Mouse (Mus musculus) thymus, postnatal 10 days (tissue): ENCODE measurements at regions not wholly inside any gene's neighbourhood (a gene's known extent, or its start where the extent isn't known, plus 50 kb on each side); places are given as distances from the start of the nearest gene placed in this dataset.
A peak's percentile ranks its signal among the peaks of the same experiment; 100 is the strongest.

Experiments
- DNase-seq, 2 experiments: peaks; one replicate each; pipeline ENCODE4 v3.0.0; 2021; ENCODE audit warnings: low spot score in 2 of 2

DNA sequence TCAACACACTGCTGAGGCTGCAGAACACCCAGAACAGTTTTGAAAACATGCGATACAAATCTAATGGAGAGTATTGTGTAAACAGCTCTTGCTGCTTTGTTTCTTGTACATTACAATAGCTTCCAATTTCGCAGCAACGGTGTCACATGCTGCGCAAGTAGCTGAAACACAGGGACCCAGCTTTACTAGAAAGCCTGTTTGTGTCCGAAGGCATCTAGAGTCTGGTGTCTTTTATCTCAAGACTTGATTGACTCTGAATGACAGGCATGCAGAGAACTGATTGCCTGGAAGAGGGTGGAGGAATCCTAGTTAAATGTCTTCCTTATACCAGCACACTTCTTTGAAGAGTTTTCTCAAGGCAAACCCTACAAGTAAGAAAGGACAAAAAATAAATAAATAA lies 66.1 kb upstream of the Fgf10 start:
- DNase-seq: no peak

DNA sequence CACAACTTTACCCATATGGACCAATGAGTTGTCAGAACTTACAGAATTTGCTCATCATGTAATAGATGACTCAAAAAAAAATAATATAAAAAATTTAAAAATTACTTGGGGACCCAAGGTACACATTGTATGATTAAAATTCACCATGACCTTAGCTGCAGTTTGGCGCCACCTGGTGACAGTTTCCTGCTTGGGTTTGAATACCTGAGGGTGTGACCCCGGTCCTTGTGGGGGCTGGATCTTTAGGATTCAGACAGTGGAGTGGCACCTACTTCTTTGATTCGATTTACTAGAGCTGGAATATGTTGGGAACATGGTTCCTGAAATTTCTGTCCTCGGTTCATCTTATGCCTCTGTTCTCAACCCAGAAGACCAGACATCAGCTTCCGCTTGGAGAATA lies 72.7 kb upstream of the Fgf10 start:
- peak in 1 of 2 experiments; percentile 12 for DNase-seq

GRCm38 (mm10) chr13:118596218-118596795 lies 73.3 kb upstream of the Fgf10 start:
- no peak for DNase-seq

GRCm38 (mm10) chr13:118592074-118592473 lies 77.5 kb upstream of the Fgf10 start:
- no peak for DNase-seq

DNA sequence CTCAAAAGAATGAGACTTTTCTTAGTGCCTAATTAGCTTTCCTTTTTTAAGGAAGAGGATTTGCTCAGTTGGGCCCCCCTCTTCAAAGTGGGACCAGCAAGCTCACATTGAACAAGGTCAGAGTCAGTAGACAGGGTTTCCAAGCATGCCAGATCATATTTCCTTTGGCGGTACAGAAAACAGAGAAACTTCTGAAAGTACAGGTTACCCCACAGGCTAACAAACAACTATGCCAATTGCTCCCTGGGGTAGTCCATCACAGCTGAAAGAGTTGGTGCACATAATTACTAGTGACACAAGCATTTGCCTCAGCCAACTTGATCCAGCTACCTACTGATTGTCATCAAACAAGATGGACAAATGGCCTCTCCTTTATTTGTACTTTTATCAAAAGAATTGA lies 97.0 kb upstream of the Fgf10 start:
- no peak for DNase-seq

- no peak for DNase-seq
Measured at GRCm38 (mm10) chr13:118565219-118565833, 104.3 kb upstream of the Fgf10 start.

DNA sequence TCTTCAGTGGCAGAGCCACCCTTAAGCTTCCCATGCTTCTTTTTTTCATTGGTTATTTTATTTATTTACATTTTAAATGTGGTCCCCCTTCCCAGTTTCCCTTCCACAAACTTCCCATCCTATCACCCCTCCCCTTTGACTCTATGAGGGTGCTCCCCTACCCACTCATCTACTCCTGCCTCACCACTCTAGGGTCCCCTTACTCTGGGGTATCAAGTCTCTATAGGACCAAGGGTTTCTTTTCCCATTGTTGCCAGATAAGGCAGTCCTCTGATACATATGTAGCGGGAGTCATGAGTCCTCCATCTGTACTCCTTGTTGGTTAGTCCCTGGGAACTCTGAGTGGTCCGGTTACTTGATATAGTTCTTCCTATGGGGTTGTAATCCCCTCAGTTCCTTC lies 110.6 kb upstream of the Fgf10 start:
- no peak for DNase-seq

DNA sequence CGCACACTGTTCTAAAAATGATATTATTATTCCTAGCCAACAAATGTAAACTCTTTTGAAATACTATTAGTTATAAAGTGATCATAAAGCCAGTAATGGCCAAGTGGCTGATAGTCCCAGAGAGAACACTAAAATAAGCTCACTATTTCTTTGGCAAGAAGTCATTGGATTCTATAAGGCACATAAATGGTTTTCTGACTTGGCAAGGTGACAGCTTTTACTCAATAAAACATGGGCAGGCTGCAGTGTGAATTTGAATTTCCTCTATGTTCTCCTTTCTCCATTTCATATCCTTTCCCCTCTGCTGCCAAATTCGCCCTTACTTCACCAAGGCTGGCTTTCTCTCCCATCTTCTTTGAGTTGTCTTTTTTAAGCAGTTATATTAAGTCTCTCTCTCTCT lies 117.6 kb upstream of the Fgf10 start:
- DNase-seq: no peak

- DNase-seq: no peak
Measured at GRCm38 (mm10) chr13:118538742-118539141, 130.8 kb upstream of the Fgf10 start.

DNA sequence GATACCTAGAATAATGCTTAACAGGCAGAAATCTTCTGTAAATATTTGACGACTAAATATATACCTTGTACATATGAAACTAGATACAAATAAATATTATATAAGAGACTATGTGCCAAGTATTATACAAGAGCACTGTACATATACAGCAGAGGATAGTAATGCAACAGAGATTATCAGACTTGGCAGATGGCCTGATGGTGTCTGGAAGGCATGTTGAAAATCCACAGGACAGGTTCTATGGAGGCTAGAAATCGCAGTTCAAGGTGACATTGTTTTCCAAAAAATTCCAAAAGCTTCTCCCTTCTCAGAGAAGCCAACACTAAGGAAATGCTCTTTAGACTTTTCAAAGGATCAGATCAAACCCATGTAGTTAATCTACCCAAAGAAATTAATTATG lies 126.9 kb upstream of the Mrps30 start:
- no peak for DNase-seq

DNA sequence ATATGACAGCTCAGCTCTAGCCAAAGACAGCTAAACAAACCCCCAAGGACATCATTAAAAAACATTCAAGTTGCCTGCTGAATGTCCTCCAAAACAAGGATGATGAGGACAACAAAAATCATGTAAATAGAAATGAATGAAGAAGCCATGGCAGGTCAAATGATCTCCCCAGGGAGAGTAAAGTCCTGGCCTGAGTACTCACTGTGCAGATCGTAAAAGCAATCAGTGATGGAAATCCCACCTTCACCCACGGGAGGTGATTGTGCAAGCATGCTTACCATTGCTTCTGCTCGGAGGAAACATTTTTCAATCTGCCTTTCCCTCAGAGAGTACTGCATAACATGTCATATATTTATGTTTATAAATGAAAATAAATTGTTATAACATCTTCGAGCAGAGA lies 119.1 kb upstream of the Mrps30 start:
- no peak for DNase-seq

GRCm38 (mm10) chr13:118490610-118491009 lies 103.6 kb upstream of the Mrps30 start:
- DNase-seq: no peak

- no peak for DNase-seq
Measured at GRCm38 (mm10) chr13:118483031-118483430, 96.0 kb upstream of the Mrps30 start.

DNA sequence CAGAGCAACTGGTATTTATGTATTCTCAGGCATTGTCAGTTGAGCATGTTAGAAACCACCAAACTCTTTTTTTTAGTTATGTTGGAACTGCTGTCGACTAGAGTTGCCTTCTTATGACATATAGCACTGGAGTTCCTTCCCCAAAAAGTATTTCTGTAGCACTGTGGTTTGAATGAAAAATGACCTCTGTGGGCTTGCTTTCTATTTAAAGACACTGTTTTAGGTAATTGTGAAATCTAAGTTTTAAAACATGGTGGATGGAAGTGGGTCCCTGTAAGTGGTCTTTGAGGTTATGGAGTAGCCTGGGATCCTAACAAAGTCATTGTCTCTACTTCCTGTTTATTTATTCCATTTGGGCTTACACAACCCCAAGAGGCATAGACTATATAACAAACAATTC lies 93.2 kb upstream of the Mrps30 start:
- no peak for DNase-seq

- DNase-seq: no peak
Measured at GRCm38 (mm10) chr13:118478487-118478886, 91.4 kb upstream of the Mrps30 start.

DNA sequence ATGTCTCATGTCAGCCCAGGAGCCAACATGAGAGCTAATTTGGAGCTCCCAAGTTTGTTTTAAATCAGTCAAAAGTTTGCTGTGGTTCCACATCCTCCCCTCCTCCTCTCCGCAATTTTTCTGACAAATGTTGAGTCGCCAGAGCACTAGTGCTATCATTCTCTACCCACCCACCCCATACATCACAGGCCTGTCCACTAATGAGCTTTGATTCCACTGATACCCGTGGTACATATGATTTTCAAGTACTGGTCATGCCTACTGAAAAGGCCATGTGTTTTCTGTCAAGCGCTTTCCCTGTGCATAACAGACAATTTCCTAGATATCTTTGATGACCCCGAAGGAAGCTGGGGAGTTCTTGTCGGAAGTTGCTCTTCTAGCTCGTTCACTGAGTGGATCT lies 85.5 kb upstream of the Mrps30 start:
- DNase-seq: no peak

GRCm38 (mm10) chr13:118459672-118460384 lies 72.8 kb upstream of the Mrps30 start:
- DNase-seq: no peak

- DNase-seq: no peak
Measured at GRCm38 (mm10) chr13:118448977-118449705, 62.1 kb upstream of the Mrps30 start.

GRCm38 (mm10) chr13:118441322-118442064 lies 54.4 kb upstream of the Mrps30 start:
- DNase-seq: no peak
